Mouse (Mus musculus) olfactory bulb, adult 2 months (tissue): Measurements from ENCODE around the gene Syn3.

Experiments used
- CTCF ChIP-seq: fragments of 200-500 bp; IDR thresholded peaks from 2 replicates; pipeline ENCODE4 v1.5.1; 2012; ENCODE audit warnings: low read depth, mild to moderate bottlenecking, low read length, moderate library complexity; ENCODE audit not compliant: insufficient read depth
- POLR2A ChIP-seq: fragments of 200-500 bp; IDR thresholded peaks from 2 replicates; pipeline ENCODE4 v1.6.1; 2012; ENCODE audit warnings: mild to moderate bottlenecking, low read depth, low read length, moderate library complexity; ENCODE audit not compliant: insufficient read depth

DNA sequence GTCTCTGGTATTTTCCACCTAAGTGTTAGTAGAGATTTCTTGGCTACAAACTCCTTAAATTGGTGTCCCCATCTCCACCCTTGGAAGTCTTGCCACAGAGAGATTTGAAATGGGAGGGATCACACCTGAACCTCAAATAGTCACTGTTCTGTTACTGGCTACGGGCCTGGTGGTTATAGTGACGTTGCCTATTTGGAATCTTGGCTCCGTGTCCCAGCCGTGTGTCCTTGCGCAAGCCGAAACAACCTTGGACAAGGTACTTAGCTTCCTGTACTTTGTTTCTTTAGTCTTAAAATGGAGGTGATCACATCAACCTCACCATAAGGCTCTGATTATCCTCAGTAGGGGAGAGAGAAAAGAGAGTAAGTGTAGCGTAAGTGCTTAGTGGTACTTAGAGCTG lies 212.2 kb downstream of the Syn3 start:
- TF ChIP-seq CTCF (no peak), POLR2A (no peak)
